In genomic region chr4:151938089-151938488, GRCm38 (mm10) we compare ENCODE assay signal across 20 mouse cellular contexts.
"Had no signal": no experiment of that assay in that cellular context is flagged by ENCODE, and none has a peak within 500 bp of the region (broad histone marks: within the 10 kb centered on the region; RNA-seq: fewer than 3 reads in every experiment).

No protein-coding gene starts in this region.

- H3K36me3 ChIP-seq: lung, embryonic 15.5 days; midbrain, embryonic 13.5 days; neural tube, embryonic 13.5 days had no signal

- H3K9ac ChIP-seq: limb, embryonic 13.5 days; liver, embryonic 14.5 days; lung, embryonic 15.5 days; midbrain, embryonic 13.5 days; neural tube, embryonic 13.5 days had no signal

- H3K4me2 ChIP-seq: limb, embryonic 13.5 days; lung, embryonic 15.5 days; midbrain, embryonic 13.5 days; neural tube, embryonic 13.5 days had no signal

- H3K27ac ChIP-seq: kidney, postnatal 0 days; layer of hippocampus, adult 2 months; limb, embryonic 10.5 days; limb, embryonic 13.5 days; liver, embryonic 14.5 days; lung, embryonic 15.5 days; midbrain, embryonic 10.5 days; midbrain, embryonic 13.5 days; neural tube, embryonic 13.5 days had no signal

- DNase-seq: layer of hippocampus, adult 9-11 months; lung, adult 18-20 months; lung, postnatal 10 days; lung, postnatal 36 days; thymus, adult 2 months; thymus, postnatal 14 days; thymus, postnatal 4 days had no signal

- H3K27me3 ChIP-seq: limb, embryonic 13.5 days; lung, embryonic 15.5 days; midbrain, embryonic 13.5 days; neural tube, embryonic 13.5 days had no signal

- ATAC-seq: inflammation-experienced regulatory T-cells, adult 6 months; intestine, embryonic 16.5 days; midbrain, embryonic 13.5 days; midbrain, embryonic 16.5 days had no signal

- H3K9me3 ChIP-seq: limb, embryonic 10.5 days; limb, embryonic 13.5 days; lung, embryonic 15.5 days; midbrain, embryonic 10.5 days; midbrain, embryonic 13.5 days; neural tube, embryonic 13.5 days had no signal

- H3K4me3 ChIP-seq: layer of hippocampus, adult 2 months; limb, embryonic 10.5 days; limb, embryonic 13.5 days; lung, embryonic 15.5 days; midbrain, embryonic 10.5 days; midbrain, embryonic 13.5 days; myocyte; neural tube, embryonic 13.5 days had no signal
